Mouse (Mus musculus) bone marrow, adult 2 months (tissue): Measurements from ENCODE around the gene Ufc1.

Source experiments
- CTCF ChIP-seq: fragments of 200-500 bp; IDR thresholded peaks from 2 replicates; pipeline ENCODE4 v1.5.1; 2011; ENCODE audit warnings: low read length, control low read depth; ENCODE audit not compliant: control insufficient read depth, insufficient read depth
- POLR2A ChIP-seq: fragments of 200-500 bp; IDR thresholded peaks from 2 replicates; pipeline ENCODE4 v1.6.1; 2011; ENCODE audit warnings: low read depth, mild to moderate bottlenecking, control low read depth, low read length, borderline replicate concordance; ENCODE audit not compliant: control insufficient read depth

DNA sequence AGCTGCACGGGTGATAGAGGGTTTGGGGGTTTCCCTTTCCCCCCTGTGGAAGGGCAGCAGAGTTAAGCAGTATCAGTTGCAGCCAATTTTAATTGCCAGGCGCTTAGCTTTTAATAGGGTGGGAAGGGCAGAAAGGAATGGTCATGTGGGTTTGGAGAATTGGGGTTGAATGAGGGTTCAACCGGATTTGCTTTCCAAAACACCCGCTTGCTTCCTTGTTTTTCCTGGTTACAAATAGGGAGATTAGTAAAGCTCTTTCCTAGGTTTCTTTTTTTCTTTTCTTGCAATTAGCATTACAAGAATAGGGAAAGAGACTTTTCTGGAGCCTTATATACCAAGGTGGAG, 35.4 kb upstream of the Ufc1 start:
- TF ChIP-seq CTCF (no peak), POLR2A (no peak)
